Mouse (Mus musculus) skeletal muscle tissue, adult 2 months (tissue): ENCODE measurements around the gene Armc3.
"Not testable (repeated sequence)": the region's sequence is repeated elsewhere in the genome, so short reads cannot be mapped to it uniquely, and the experiment has no call there.

ENCODE experiments used
- DNase-seq: peaks from one replicate; pipeline ENCODE4 v3.0.0-alpha.2; 2012; ENCODE audit warnings: low read depth, low spot score

The Armc3 gene

GRCm38 (mm10) chr2:19274583-19274982 is 75.5 kb downstream of the Armc3 start:
- no peak for DNase-seq

DNA sequence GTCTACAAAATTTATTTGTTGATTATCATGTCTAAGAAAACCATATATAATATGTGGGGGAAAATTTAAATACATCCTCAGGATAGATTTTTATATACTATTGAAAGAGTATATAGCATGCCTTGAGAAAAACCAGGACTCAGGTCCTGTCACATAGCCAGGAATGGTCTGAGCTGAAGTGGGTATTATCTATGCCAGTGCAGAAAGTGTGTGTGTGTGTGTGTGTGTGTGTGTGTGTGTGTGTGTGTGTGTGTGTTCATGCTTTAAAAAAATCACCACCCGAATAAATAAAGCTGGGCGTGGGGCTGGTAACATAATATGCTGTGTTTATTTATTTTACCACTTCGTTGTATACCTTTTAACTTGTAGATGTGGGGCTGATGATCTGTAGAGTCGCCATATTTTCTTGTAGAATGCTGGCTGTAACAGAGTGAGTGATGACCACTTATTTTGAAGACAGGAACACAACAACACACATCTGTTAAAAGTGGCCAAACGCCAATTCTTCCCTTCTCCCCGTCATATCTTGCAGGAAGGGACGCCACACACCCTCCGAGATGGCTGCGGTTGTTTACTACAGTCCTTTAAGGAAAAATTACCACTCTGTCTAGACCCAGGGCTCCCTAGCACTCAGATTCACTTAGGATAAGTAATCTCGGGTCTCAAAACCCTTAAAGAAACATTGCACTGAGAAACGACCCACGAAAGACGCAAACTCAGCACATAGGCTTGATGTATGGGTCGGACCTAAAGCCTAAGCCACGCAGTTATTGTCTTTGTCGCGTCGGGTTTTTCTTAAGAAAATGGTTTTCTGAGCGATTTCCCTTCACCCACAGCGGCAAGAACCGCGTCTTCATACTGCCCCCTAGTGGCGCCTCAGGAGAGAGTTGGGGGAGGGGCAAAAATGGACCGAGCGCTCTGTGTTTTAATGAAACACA is 76.8 kb downstream of the Armc3 start:
- DNase-seq = peak; percentile 54

DNA sequence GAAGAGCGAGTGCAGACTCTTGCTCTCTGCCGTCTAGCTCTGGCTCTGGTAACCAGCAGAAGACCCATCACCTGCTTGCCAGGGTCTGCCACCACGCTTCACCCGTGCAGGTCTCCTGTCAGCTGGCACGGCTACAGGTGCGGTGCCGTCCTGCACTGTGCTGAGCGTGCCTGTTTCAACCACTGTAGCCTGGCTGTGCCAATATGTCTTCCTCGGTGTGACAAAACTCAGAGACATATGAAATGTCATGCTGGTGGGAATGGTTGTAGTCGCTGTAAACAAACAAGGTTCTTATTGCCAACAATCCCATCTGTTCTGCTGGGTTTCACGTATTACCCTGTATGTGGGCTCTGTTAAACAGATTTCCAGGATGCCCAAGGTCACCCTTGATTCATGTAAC is 81.2 kb downstream of the Armc3 start:
- no peak for DNase-seq

GRCm38 (mm10) chr2:19292366-19292765 is 93.3 kb downstream of the Armc3 start:
- DNase-seq = no peak

GRCm38 (mm10) chr2:19300345-19301089 is 101.4 kb downstream of the Armc3 start:
- DNase-seq = no peak

- no peak for DNase-seq
Observed at GRCm38 (mm10) chr2:19301251-19301650, 102.1 kb downstream of the Armc3 start.

DNA sequence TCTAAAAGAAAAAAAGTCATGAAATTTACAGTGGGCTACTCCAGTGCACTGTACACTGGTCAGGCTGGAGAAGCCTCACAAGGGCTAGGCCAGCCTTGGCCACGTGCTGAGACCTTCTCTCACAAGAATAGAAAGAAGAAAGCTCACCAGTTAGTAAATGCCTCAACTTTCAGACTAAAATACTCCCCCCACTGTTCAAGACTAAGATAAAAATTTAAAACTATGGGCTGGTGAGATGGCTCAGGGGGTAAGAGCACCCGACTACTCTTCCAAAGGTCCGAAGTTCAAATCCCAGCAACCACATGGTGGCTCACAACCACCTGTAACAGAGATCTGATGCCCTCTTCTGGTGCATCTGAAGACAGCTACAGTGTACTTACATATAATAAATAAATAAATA is 104.0 kb downstream of the Armc3 start:
- DNase-seq = not testable (repeated sequence)

GRCm38 (mm10) chr2:19310498-19310897 is 111.4 kb downstream of the Armc3 start:
- DNase-seq = no peak

DNA sequence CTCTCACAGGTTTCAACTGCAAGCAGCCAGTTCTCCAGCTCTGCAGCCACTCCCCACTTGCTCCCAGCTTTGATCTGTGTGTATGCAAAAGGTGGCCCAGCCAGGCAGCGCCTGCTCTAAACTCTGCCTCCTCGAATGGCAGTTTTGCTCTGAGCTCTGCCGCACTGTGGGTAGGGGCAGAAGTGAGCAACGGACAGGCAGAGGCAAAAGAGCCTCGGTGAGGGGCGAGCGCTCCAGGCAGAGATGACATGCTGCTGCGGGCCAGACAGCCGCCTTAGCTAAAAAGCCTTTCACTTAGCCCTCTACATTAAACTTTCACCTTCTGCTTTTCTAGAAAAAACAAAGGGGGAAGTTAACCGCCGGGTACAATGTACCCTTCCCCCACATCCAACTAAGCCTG is 117.0 kb downstream of the Armc3 start:
- no peak for DNase-seq

GRCm38 (mm10) chr2:19316691-19317090 is 117.6 kb downstream of the Armc3 start:
- DNase-seq = no peak

- not testable (repeated sequence) for DNase-seq
Observed at GRCm38 (mm10) chr2:19317151-19317812, 118.2 kb downstream of the Armc3 start.

GRCm38 (mm10) chr2:19318499-19318898 is 119.4 kb downstream of the Armc3 start:
- no peak for DNase-seq

DNA sequence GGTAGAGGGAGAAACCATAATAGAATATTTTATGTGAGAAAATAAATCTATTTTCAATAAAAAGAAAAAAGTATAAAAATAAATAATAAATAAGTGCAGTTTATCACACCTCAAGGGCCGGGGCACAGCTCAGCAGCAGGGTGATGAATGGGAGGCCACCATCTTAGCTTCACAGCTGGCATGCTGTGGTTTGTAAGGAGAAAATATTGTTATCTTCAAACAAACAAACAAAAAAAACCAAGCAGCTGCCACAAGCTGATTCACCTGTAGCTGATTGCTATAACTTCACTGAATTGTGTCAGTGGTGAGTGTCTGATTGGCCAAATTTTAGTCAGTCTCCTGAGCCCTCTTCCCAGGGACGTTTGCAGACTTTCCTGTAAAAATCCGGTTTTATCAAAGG is 120.2 kb downstream of the Armc3 start:
- no peak for DNase-seq

GRCm38 (mm10) chr2:19322448-19322847 is 123.3 kb downstream of the Armc3 start:
- DNase-seq = no peak

- no peak for DNase-seq
Observed at GRCm38 (mm10) chr2:19326376-19326775, 127.3 kb downstream of the Armc3 start.

DNA sequence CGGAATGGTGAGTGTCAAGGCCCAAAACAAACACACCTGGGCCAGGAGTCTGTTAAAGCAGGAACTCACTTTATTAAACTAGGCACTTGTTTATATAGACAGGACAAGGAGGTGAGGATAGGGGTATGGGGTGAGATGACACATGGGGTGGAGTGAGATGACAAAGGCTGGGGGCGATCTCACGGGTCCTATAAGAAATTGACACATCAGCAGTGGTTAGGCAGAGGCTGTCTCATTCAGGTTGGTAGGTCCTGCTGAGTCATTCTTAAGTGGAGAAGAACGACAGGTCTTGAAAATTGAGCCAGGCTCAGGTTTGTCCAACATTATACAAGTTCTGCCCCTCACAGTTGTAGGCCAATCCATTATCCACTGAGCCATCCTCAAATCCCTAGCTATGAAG is 128.7 kb downstream of the Armc3 start:
- no peak for DNase-seq

- peak; percentile 18 for DNase-seq
Observed at GRCm38 (mm10) chr2:19343901-19344635, 145.0 kb downstream of the Armc3 start.

- DNase-seq = peak; percentile 51
Observed at GRCm38 (mm10) chr2:19344636-19345413, 145.7 kb downstream of the Armc3 start.

DNA sequence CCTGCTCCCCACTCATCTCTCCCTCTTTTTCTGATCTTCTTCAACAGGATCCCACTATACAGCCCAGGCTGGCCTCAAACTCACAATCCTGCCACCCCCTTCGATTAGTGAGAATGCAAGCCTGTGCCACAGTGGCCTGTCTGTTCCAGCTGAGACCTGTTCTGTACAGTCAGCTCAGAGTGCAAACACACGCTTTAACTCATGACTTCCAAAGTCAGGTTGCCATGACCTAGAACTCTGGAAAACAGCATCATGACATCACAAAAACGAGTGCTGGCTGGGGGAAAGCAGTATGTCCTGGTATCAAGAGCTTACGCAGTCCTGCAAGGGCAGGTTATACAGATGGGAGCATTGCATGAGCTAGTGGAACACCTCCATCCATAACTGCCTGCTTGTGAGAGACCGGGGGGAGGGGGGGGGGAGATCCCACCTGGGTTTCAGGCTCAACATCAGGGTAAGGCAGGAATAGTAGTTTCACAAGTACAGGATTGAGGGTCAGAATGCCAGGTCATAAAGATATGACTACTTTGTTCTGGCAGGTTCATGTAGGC is 146.4 kb downstream of the Armc3 start:
- no peak for DNase-seq

GRCm38 (mm10) chr2:19348454-19348853 is 149.4 kb downstream of the Armc3 start:
- no peak for DNase-seq
